Comparison of ENCODE assay signal across 7 mouse cellular contexts in the genomic region with DNA sequence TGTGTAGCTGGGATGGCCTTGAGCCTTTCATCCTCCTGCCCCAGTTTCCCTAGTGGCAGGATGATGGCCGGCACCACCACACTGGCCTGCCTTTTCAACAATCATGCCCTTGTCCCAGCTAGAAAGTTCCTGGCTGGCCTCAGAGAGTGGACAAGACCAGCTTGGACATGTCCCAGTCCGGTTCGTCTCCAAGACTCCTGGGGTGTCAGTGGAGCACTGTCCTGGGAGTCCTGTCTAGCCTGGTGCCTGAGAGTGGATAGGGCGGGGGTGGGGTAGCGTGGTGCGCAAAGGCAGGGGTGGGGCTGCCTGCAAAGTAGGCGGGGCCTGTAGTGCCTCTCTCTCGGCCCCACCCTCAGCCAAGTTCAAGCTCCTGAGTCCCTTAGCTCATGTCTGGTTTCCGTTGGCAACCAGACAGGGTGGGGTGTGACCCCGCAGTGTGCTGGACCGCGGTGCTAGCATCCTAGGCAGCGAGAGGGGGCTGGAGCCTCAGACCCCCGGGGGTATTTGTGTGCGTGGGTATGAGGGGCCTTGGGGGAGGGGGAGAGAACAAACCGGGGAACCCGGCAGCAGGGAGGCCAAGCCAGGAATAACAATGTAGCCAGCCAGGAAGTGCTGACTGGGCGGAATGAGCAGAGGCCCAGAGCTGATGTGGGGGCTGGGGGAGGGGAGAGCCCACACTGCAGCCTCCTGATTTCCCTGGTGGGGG. TPM values are rescaled to one million over a fixed set of nuclear protein-coding genes. Genes with fewer than 3 reads are reported as not detected.
A peak's percentile ranks its signal among the peaks of the same experiment; 100 is the strongest.
DNase-seq lines count a peak whose midpoint lies in the region; ATAC-seq and TF ChIP-seq lines count a peak whose summit lies in the region.

No protein-coding gene starts in this region.

- in situ Hi-C loops in ES-E14 (cut with MboI; ENCODE audit: low sequenced_read_pairs in 2 of 2, unreplicated experiment in 2 of 2), result no loop called here

- ATAC-seq in embryonic facial prominence, embryonic 13.5 days (ENCODE audit: insufficient number of reproducible peaks, insufficient read depth, low FRiP score, low TSS enrichment, low read depth), result peak; percentile 81
- ATAC-seq in heart, embryonic 14.5 days (ENCODE audit: insufficient number of reproducible peaks, insufficient read depth, low FRiP score, low read depth), result peak; percentile 77
- peak; percentile 84 for ATAC-seq in kidney, embryonic 16.5 days (ENCODE audit: low FRiP score, low TSS enrichment)
- ATAC-seq in lung, embryonic 15.5 days (ENCODE audit: borderline replicate concordance, extremely low read depth, low FRiP score, low TSS enrichment), result peak; percentile 80

- H3K9ac ChIP-seq in ES-E14 (ENCODE audit: insufficient read depth, low read depth, low read length, poor library complexity, severe bottlenecking), result peak overlapping the region; percentile 70
- H3K9ac ChIP-seq in embryonic facial prominence, embryonic 13.5 days, result peak overlapping the region; percentile 58
- peak overlapping the region; percentile 59 for H3K9ac ChIP-seq in heart, embryonic 14.5 days (ENCODE audit: low read length)
- H3K9ac ChIP-seq in kidney, embryonic 16.5 days (replicated peaks; ENCODE audit: low read length), result peak overlapping the region; percentile 51
- no peak overlapping the region for H3K9ac ChIP-seq in lung, embryonic 15.5 days

- peak overlapping the region; percentile 49 to 55 for H3K4me3 ChIP-seq in ES-E14 (ENCODE audit: insufficient read depth in 1 of 2, low read depth in 1 of 2, low read length in 2 of 2, poor library complexity in 1 of 2, severe bottlenecking in 1 of 2)
- peak overlapping the region; percentile 13; the same call in 1 of the 2 replicates for H3K4me3 ChIP-seq in embryonic facial prominence, embryonic 13.5 days
- H3K4me3 ChIP-seq in heart, embryonic 14.5 days (ENCODE audit: control insufficient read depth in 1 of 2, insufficient read depth in 1 of 2, low read depth in 1 of 2, low read length in 2 of 2), result no peak overlapping the region; a peak in 1 of 4 replicates
- 0 out of 2 replicates have a peak overlapping the region, but pooled peaks have one; percentile 9 for H3K4me3 ChIP-seq in kidney, embryonic 16.5 days (ENCODE audit: low read length)
- H3K4me3 ChIP-seq in lung, embryonic 15.5 days, result peak overlapping the region; percentile 22

- H3K36me3 ChIP-seq in ES-E14 (ENCODE audit: control insufficient read depth, insufficient read depth, low read length, poor library complexity, severe bottlenecking), result peaks cover 10% of the 10 kb centered on the region; the same call in 1 of the 2 replicates
- peaks cover 67% of the 10 kb centered on the region for H3K36me3 ChIP-seq in embryonic facial prominence, embryonic 13.5 days
- H3K36me3 ChIP-seq in heart, embryonic 14.5 days (ENCODE audit: control insufficient read depth, insufficient read depth, low read length), result peaks cover 87% of the 10 kb centered on the region
- peaks cover 50% of the 10 kb centered on the region; the same call in 1 of the 2 replicates for H3K36me3 ChIP-seq in kidney, embryonic 16.5 days (ENCODE audit: insufficient read depth, low read length)
- peaks cover 43% of the 10 kb centered on the region for H3K36me3 ChIP-seq in lung, embryonic 15.5 days

- H3K4me1 ChIP-seq in ES-E14 (ENCODE audit: control insufficient read depth in 2 of 2, insufficient read depth in 2 of 2, low read length in 2 of 2, poor library complexity in 1 of 2), result peaks cover 8 to 55% of the 10 kb centered on the region in 2 experiments; a peak in 3 of 4 replicates
- peaks cover 59% of the 10 kb centered on the region for H3K4me1 ChIP-seq in embryonic facial prominence, embryonic 13.5 days
- peaks cover 23 to 41% of the 10 kb centered on the region in 2 experiments for H3K4me1 ChIP-seq in heart, embryonic 14.5 days (ENCODE audit: control insufficient read depth in 2 of 2, insufficient read depth in 2 of 2, low read length in 2 of 2)
- H3K4me1 ChIP-seq in kidney, embryonic 16.5 days (ENCODE audit: insufficient read depth, low read length), result peaks cover 44% of the 10 kb centered on the region
- H3K4me1 ChIP-seq in lung, embryonic 15.5 days, result peaks cover 35% of the 10 kb centered on the region

- H3K27ac ChIP-seq in ES-E14 (ENCODE audit: insufficient read depth, low read depth, low read length, poor library complexity, severe bottlenecking), result peak overlapping the region; percentile 90
- H3K27ac ChIP-seq in embryonic facial prominence, embryonic 13.5 days, result peak overlapping the region; percentile 96
- peak overlapping the region; percentile 90 to 91 for H3K27ac ChIP-seq in heart, embryonic 14.5 days (replicated peaks in 1 of 2; ENCODE audit: control insufficient read depth in 1 of 2, insufficient read depth in 1 of 2, low read depth in 2 of 2, low read length in 2 of 2)
- peak overlapping the region; percentile 95 for H3K27ac ChIP-seq in kidney, embryonic 16.5 days (ENCODE audit: low read length)
- peak overlapping the region; percentile 87 for H3K27ac ChIP-seq in lung, embryonic 15.5 days

- DNase-seq in ES-E14 (ENCODE audit: low read depth, low spot score), result peak; percentile 84
- DNase-seq in adipocyte (ENCODE audit: low spot score), result peak; percentile 52
- peak; percentile 82 for DNase-seq in retina, embryonic 14.5 days (ENCODE audit: low spot score)

- H3K4me2 ChIP-seq in embryonic facial prominence, embryonic 13.5 days, result peak overlapping the region; percentile 44
- H3K4me2 ChIP-seq in heart, embryonic 14.5 days (ENCODE audit: low read length), result peak overlapping the region; percentile 49
- peak overlapping the region; percentile 42 for H3K4me2 ChIP-seq in kidney, embryonic 16.5 days (replicated peaks; ENCODE audit: low read depth, low read length)
- H3K4me2 ChIP-seq in lung, embryonic 15.5 days, result peak overlapping the region; percentile 44

- H3K9me3 ChIP-seq in ES-E14 (ENCODE audit: control insufficient read depth, insufficient read depth, low read depth, low read length), result no peaks in the 10 kb centered on the region
- H3K9me3 ChIP-seq in embryonic facial prominence, embryonic 13.5 days, result no peaks in the 10 kb centered on the region
- no peaks in the 10 kb centered on the region for H3K9me3 ChIP-seq in heart, embryonic 14.5 days (ENCODE audit: control insufficient read depth, low read length)
- H3K9me3 ChIP-seq in kidney, embryonic 16.5 days (ENCODE audit: low read length), result no peaks in the 10 kb centered on the region
- no peaks in the 10 kb centered on the region for H3K9me3 ChIP-seq in lung, embryonic 15.5 days

- 8% methylated on average over 18 of the region's 18 CpGs for WGBS in embryonic facial prominence, embryonic 13.5 days
- WGBS in heart, embryonic 14.5 days, result 8% methylated on average over 18 of the region's 18 CpGs
- WGBS in kidney, embryonic 16.5 days, result 6% methylated on average over 18 of the region's 18 CpGs
- WGBS in lung, embryonic 15.5 days, result 5% methylated on average over 18 of the region's 18 CpGs

- peaks cover 3% of the 10 kb centered on the region for H3K27me3 ChIP-seq in embryonic facial prominence, embryonic 13.5 days
- H3K27me3 ChIP-seq in heart, embryonic 14.5 days (ENCODE audit: control insufficient read depth, insufficient read depth, low read length), result no peaks in the 10 kb centered on the region
- no peaks in the 10 kb centered on the region for H3K27me3 ChIP-seq in kidney, embryonic 16.5 days (ENCODE audit: insufficient read depth, low read length)
- no peaks in the 10 kb centered on the region for H3K27me3 ChIP-seq in lung, embryonic 15.5 days

TF ChIP-seq in ES-E14, 5 proteins besides CTCF, POLR2A, EP300 and RAD21:
- TF ChIP-seq ZC3H11A (IDR thresholded peaks at IDR 0.05; ENCODE audit: borderline replicate concordance, low read depth, low read length) (no peak), MAFK (IDR thresholded peaks at IDR 0.05; ENCODE audit: insufficient read depth, low read depth, low read length) (peak; percentile 98)
TF ChIP-seq in ES-E14: peak in this region for 1.

RNA-seq across cellular contexts. Expression of gene Smim24, which starts 8.8 kb away (rescaled TPM):
- 1.7 TPM in 2 replicates for total RNA-seq in ES-E14 (2012; rRNA removed)
- 3.1 and 7.1 TPM in 2 replicates for polyA plus RNA-seq in embryonic facial prominence, embryonic 13.5 days (2015; fragmentation: Nextera tagmentation; extraction: Ambion mirVana)
- polyA plus RNA-seq in heart, embryonic 14.5 days (2014; fragmentation: Nextera tagmentation; extraction: Ambion mirVana), result 3.8 and 4.7 TPM in 2 replicates
- 42.7 and 44.1 TPM in 2 replicates for polyA plus RNA-seq in kidney, embryonic 16.5 days (2015; fragmentation: Nextera tagmentation; extraction: Ambion mirVana)
- 4.4 TPM in 2 replicates for polyA plus RNA-seq in lung, embryonic 15.5 days (2015; fragmentation: Nextera tagmentation; extraction: Ambion mirVana)

RNA-seq across cellular contexts. Expression of gene Gm48552, which starts 12.9 kb away (rescaled TPM):
- total RNA-seq in ES-E14 (2012; rRNA removed), result 2.5 and 2.7 TPM in 2 replicates
- 1.2 and 1.5 TPM in 2 replicates for polyA plus RNA-seq in embryonic facial prominence, embryonic 13.5 days (2015; fragmentation: Nextera tagmentation; extraction: Ambion mirVana)
- polyA plus RNA-seq in heart, embryonic 14.5 days (2014; fragmentation: Nextera tagmentation; extraction: Ambion mirVana), result 1.0 TPM in 2 replicates
- polyA plus RNA-seq in kidney, embryonic 16.5 days (2015; fragmentation: Nextera tagmentation; extraction: Ambion mirVana), result 1.4 and 1.6 TPM in 2 replicates
- polyA plus RNA-seq in lung, embryonic 15.5 days (2015; fragmentation: Nextera tagmentation; extraction: Ambion mirVana), result 0.45 and 2.3 TPM in 2 replicates

RNA-seq across cellular contexts. Expression of gene Gm48551, which starts 17.4 kb away (rescaled TPM):
- total RNA-seq in ES-E14 (2012; rRNA removed), result 1.1 and 1.8 TPM in 2 replicates
- 4.1 and 5.0 TPM in 2 replicates for polyA plus RNA-seq in embryonic facial prominence, embryonic 13.5 days (2015; fragmentation: Nextera tagmentation; extraction: Ambion mirVana)
- polyA plus RNA-seq in heart, embryonic 14.5 days (2014; fragmentation: Nextera tagmentation; extraction: Ambion mirVana), result 1.7 and 2.0 TPM in 2 replicates
- 5.0 and 5.2 TPM in 2 replicates for polyA plus RNA-seq in kidney, embryonic 16.5 days (2015; fragmentation: Nextera tagmentation; extraction: Ambion mirVana)
- polyA plus RNA-seq in lung, embryonic 15.5 days (2015; fragmentation: Nextera tagmentation; extraction: Ambion mirVana), result 1.6 and 2.7 TPM in 2 replicates

RNA-seq across cellular contexts. Expression of gene Dohh, which starts 17.4 kb away (rescaled TPM):
- total RNA-seq in ES-E14 (2012; rRNA removed), result 168 and 183 TPM in 2 replicates
- polyA plus RNA-seq in embryonic facial prominence, embryonic 13.5 days (2015; fragmentation: Nextera tagmentation; extraction: Ambion mirVana), result 67.8 and 71.8 TPM in 2 replicates
- polyA plus RNA-seq in heart, embryonic 14.5 days (2014; fragmentation: Nextera tagmentation; extraction: Ambion mirVana), result 52.6 and 53.5 TPM in 2 replicates
- polyA plus RNA-seq in kidney, embryonic 16.5 days (2015; fragmentation: Nextera tagmentation; extraction: Ambion mirVana), result 87.6 and 104 TPM in 2 replicates
- 75.9 and 79.8 TPM in 2 replicates for polyA plus RNA-seq in lung, embryonic 15.5 days (2015; fragmentation: Nextera tagmentation; extraction: Ambion mirVana)

RNA-seq across cellular contexts. Expression of gene Fzr1, which starts 23.4 kb away (rescaled TPM):
- total RNA-seq in ES-E14 (2012; rRNA removed), result 63.0 and 94.5 TPM in 2 replicates
- polyA plus RNA-seq in embryonic facial prominence, embryonic 13.5 days (2015; fragmentation: Nextera tagmentation; extraction: Ambion mirVana), result 102 and 119 TPM in 2 replicates
- polyA plus RNA-seq in heart, embryonic 14.5 days (2014; fragmentation: Nextera tagmentation; extraction: Ambion mirVana), result 64.6 and 67.0 TPM in 2 replicates
- 111 and 115 TPM in 2 replicates for polyA plus RNA-seq in kidney, embryonic 16.5 days (2015; fragmentation: Nextera tagmentation; extraction: Ambion mirVana)
- polyA plus RNA-seq in lung, embryonic 15.5 days (2015; fragmentation: Nextera tagmentation; extraction: Ambion mirVana), result 110 and 115 TPM in 2 replicates

Comparison
In these comparisons a context has a peak if more than half of its experiments do, and no peak if none do; other contexts are left out.
1. H3K4me3 ChIP-seq: peak in ES-E14 (2 of 2), embryonic facial prominence, embryonic 13.5 days (single experiment), kidney, embryonic 16.5 days (single experiment) and lung, embryonic 15.5 days (single experiment); none in heart, embryonic 14.5 days (0 of 2).
2. Peak in every context shown above with its lines, with median percentiles within 50 percentile points of each other: DNase-seq, H3K27ac ChIP-seq, ATAC-seq and H3K4me2 ChIP-seq.